Mouse (Mus musculus) cerebellum, postnatal 25 days (tissue): ENCODE measurements around the gene Fra10ac1.

ENCODE experiments used
- DNase-seq, 2 experiments: peaks; one replicate each; pipeline ENCODE4 v3.0.0; 2021; ENCODE audit warnings: mixed read lengths in 2 of 2

Gene Fra10ac1

GRCm38 (mm10) chr19:38228699-38229098 is 4.7 kb upstream of the Fra10ac1 start:
- peak; percentile 36 to 60 for DNase-seq

GRCm38 (mm10) chr19:38224685-38225060 is 717 bp upstream of the Fra10ac1 start:
- peak; percentile 62 to 65 for DNase-seq

- peak; percentile 13 to 23 for DNase-seq
These were observed 526 bp downstream of the Fra10ac1 start for GRCm38 (mm10) chr19:38223356-38223904.

- DNase-seq = no peak
These were observed 6.3 kb downstream of the Fra10ac1 start for GRCm38 (mm10) chr19:38217696-38218095.

GRCm38 (mm10) chr19:38206669-38207068 is 17.3 kb downstream of the Fra10ac1 start:
- peak; percentile 25 to 61 for DNase-seq

GRCm38 (mm10) chr19:38198731-38199130 is 25.2 kb downstream of the Fra10ac1 start:
- DNase-seq = no peak

GRCm38 (mm10) chr19:38195245-38195644 is 28.7 kb downstream of the Fra10ac1 start:
- DNase-seq = no peak

GRCm38 (mm10) chr19:38191446-38191845 is 32.5 kb downstream of the Fra10ac1 start:
- no peak for DNase-seq

GRCm38 (mm10) chr19:38190606-38191005 is 33.4 kb downstream of the Fra10ac1 start:
- no peak for DNase-seq

GRCm38 (mm10) chr19:38187345-38187680 is 36.6 kb downstream of the Fra10ac1 start:
- DNase-seq = peak in 1 of 2 experiments; percentile 40

GRCm38 (mm10) chr19:38186631-38187344 is 37.2 kb downstream of the Fra10ac1 start:
- DNase-seq = no peak

GRCm38 (mm10) chr19:38179675-38180074 is 44.3 kb downstream of the Fra10ac1 start:
- DNase-seq = no peak

- no peak for DNase-seq
These were observed 59.3 kb downstream of the Fra10ac1 start for GRCm38 (mm10) chr19:38164633-38165032.

GRCm38 (mm10) chr19:38161648-38162354 is 62.2 kb downstream of the Fra10ac1 start:
- no peak for DNase-seq

GRCm38 (mm10) chr19:38156243-38156642 is 67.7 kb downstream of the Fra10ac1 start:
- DNase-seq = no peak

- DNase-seq = no peak
These were observed 80.2 kb downstream of the Fra10ac1 start for GRCm38 (mm10) chr19:38143540-38144271.
